Mouse (Mus musculus): Measurements from ENCODE around the gene Gm3526. TPM values are rescaled to one million over a fixed set of nuclear protein-coding genes. Genes with fewer than 3 reads are reported as not detected.

Gene Gm3526
- polyA plus RNA-seq (2017; shearing (Covaris generic)): not detected

DNA sequence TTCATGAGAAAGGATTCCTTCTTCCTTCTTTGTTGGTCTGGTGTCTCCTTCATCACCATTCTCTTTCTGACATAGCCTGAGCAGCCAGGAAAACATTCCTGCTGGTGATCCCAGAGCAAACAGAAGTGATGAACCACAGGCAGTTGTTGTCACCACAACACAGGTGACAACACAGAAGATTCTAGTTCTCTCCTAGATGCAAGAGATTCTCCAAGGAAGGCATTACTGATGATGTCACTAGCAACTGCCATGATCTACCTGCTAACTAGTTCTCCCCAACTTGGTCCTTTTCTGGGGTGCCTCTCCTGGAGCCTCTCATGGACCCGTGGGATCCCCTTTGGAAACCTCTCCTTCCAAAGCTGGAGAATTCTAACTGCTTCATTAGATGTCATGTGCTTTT lies at the start of gene Gm3526:
Gene Gm3526, minus strand, starts transcription at position 101 of the 400 bp plus-strand sequence.

Other genes with a start within 250 kb of the Gm3526 start
- not detected for gene Gm3298, start 244.7 kb downstream of the Gm3526 start, polyA plus RNA-seq (2017; shearing (Covaris generic))
- gene 4930555G01Rik, start 210.0 kb downstream of the Gm3526 start, polyA plus RNA-seq (2017; shearing (Covaris generic)): not detected
- gene Gm8281, start 189.5 kb downstream of the Gm3526 start, polyA plus RNA-seq (2017; shearing (Covaris generic)): not detected
- not detected for gene Gm8279, start 129.1 kb downstream of the Gm3526 start, polyA plus RNA-seq (2017; shearing (Covaris generic))
- not detected for gene Gm3317, start 96.0 kb downstream of the Gm3526 start, polyA plus RNA-seq (2017; shearing (Covaris generic))
- gene Gm8271, start 74.8 kb downstream of the Gm3526 start, polyA plus RNA-seq (2017; shearing (Covaris generic)): not detected
- not detected for gene Gm3542, start 74.3 kb upstream of the Gm3526 start, polyA plus RNA-seq (2017; shearing (Covaris generic))
- gene Gm3500, start 128.5 kb upstream of the Gm3526 start, polyA plus RNA-seq (2017; shearing (Covaris generic)): not detected
- gene Gm3194, start 194.9 kb upstream of the Gm3526 start, polyA plus RNA-seq (2017; shearing (Covaris generic)): not detected
- gene Gm8246, start 217.2 kb upstream of the Gm3526 start, polyA plus RNA-seq (2017; shearing (Covaris generic)): not detected
- not detected for gene Gm3187, start 223.6 kb upstream of the Gm3526 start, polyA plus RNA-seq (2017; shearing (Covaris generic))
- not detected for gene Gm3488, start 241.1 kb upstream of the Gm3526 start, polyA plus RNA-seq (2017; shearing (Covaris generic))